Mouse (Mus musculus) monocyte, adult 5-6 weeks (primary cell): ENCODE data around the gene Kcnq5. TPM values are rescaled to one million over a fixed set of nuclear protein-coding genes. Genes with fewer than 3 reads are reported as not detected.

Source experiments
- ATAC-seq: fragments of 153-309, 156-312 bp; replicated peaks from 2 replicates; pipeline ENCODE4 v1.8.0; 2017; ENCODE audit warnings: mild to moderate bottlenecking; ENCODE audit not compliant: low TSS enrichment, insufficient number of reproducible peaks, severe bottlenecking, poor library complexity, low FRiP score
- total RNA-seq: library from RNA; stranded (forward); fragments of 200-1000, 200-491, 200-594 nt; gene quantifications from 3 replicates; pipeline ENCODE4 v1.2.3, GENCODE M21; 2017

Gene Kcnq5
- total RNA-seq, 1 experiment from 2014 or later: 3.0 TPM

DNA sequence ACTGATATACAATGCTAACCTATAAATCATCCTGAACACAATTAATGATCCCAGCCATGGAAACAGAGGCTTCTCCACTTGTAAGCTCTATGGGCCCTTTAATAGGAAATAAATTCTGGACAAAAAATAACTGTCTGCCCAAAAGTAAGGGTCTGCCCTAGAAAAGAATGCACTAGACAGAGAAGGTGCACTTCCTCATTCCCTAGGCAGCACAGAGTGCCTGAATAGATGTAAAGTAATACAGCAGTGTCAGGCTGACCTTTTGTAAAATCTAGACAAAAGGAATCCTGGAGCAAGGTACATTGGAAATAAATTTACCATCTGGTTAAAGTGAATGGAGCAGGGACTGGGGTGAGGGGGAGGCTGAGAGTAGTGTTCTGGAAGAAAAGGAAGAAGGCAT, 417.8 kb downstream of the Kcnq5 start:
- ATAC-seq: no peak

DNA sequence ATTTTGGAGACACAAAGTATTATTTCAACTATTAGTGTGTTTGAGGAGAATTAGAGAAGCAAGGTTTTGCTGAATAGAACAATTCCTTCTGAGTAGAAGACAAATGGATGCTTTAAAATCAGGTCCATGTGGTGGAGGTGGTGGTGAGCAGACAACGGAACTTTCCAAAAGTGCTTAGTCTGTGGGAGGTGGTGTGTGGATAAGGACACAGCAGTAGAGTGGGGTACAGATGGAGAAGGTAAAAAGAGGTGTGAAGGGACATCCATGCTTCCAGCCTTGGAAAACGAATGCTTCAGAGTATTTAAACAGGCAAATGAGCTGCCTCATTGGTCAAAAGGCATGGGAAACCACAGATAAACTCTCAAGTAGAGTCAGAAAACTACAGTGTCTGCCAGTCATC, 422.3 kb downstream of the Kcnq5 start:
- ATAC-seq: no peak

DNA sequence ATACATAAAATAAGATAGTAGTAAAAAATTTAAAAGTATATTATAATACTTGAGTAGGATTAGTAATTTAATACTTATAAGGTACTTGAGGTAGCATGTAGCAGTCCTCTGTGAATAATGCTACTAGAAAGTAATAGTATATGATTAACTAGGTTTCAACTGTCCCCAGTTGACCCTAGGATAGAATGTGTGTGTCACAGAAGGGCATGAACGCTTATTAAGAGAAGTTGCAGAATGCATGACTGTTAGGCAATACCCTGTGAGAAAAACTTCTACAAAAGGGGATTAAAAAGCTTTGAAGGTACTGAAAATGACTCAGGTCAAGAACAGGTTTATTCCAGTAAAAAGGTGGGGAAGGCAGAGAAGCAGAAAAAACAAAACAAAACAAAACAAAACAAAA, 430.9 kb downstream of the Kcnq5 start:
- ATAC-seq: no peak

DNA sequence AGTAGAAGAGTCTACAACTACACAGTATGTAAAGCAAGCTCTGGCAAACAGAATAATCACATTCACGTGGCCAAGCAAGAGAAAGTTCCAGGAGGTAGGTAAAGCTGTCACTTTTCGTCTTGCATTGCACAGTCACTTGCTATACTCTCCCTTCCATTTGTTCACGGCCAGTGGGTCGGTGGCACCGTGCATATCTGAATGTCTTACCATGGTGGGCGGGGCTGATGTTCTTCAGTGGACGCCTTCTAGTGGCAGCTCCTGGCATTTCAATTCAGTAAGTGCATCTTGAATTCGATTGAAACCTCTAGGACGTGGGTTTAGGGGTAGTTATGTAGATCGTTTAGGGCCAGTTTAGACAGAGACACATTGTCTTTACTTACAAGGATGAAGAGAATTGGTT, 439.7 kb downstream of the Kcnq5 start:
- ATAC-seq: no peak

DNA sequence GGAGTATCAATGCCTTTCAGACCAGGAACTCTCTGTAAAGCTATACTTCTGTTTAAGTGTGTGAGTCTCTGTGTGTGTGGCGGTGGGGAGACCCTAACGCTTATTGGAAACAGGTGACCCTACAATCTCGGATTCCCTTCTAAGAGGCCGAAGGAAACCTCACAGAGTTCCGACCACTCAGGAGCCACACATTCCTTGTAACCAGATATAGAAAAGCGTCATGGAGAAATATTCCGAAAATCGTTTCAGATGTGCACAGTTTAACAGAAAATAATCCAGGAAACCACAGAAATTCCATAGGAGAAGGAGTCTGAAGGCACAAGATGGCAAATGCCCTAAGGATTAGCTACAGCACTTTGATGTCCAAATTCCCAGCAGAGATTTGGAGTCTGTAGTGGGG, 440.3 kb downstream of the Kcnq5 start:
- no peak for ATAC-seq

DNA sequence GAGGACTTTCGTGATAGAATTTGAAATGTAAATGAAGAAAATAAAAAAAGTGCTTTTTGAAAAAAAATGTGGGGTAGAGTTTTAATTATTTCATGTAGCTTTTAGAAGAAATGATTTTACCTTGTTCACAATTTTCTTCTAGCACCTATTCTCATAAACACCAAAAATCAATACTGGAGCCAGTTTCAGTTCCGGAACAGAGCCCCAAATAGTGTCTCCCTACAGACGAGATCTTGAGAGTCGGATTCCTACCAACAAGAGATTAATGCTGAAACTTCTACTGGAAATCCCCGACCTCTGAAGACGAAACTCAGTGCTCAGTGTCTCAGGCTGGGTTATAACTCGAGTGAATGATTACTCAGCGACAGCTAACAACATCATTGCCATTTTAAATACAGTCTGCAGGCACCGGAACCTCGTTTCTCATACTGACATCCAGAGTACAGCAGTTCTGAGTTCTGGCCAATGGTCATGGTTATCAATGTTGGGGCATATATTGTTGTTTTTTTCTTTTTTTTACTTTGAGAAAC, 441.6 kb downstream of the Kcnq5 start:
- ATAC-seq: no peak

DNA sequence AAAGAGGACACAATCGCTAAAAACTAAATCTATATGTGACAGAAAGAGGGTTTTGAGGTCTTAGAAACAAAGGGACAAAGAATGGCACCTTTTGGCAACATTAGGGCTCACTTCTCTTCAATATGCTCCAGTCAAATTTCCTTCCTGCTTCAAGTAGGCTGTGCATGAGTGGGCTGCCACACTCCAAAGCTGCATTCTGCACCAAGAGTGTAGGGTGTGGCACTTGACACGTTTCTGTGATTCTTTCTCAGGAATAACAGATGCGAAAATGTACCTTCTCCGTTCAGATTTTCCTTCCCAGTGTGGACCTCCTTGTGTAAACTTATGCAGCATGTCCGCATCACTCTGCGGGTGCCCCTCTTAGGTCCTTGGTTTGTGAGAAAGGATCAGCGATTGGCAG, 455.1 kb downstream of the Kcnq5 start:
- ATAC-seq: no peak

DNA sequence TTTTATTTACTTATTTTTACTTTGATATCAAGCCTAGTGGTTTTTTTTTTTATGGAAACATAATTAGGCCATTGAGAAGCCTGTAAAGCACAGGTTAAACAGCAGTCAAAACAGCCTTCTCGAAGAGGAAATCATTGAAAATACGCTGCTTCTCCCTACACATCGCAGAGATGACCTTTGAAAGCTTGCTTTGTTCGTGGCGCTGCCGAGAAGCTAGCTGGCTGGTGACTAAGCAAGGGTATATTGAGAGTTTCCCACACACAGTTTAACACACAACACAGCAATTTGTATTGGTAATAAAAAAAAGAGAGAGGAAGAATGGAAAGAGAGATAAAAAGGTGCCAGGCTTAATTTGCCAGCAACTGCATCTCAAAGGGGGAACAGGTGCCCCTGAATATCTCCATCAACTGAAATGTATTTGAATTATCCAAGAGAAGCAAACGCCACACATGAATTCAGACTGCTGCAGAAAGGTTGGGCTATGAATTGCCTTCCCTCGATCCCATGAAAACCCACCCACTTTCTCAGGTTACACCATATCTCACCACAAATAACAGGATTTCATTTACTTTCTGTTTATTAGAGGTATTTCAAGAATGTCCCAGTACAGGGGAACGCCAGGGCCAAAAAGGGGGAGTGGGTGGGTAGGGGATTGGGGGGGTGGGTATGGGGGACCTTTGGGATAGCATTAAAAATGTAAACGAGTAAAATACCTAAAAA, 461.8 kb downstream of the Kcnq5 start:
- ATAC-seq: no peak

DNA sequence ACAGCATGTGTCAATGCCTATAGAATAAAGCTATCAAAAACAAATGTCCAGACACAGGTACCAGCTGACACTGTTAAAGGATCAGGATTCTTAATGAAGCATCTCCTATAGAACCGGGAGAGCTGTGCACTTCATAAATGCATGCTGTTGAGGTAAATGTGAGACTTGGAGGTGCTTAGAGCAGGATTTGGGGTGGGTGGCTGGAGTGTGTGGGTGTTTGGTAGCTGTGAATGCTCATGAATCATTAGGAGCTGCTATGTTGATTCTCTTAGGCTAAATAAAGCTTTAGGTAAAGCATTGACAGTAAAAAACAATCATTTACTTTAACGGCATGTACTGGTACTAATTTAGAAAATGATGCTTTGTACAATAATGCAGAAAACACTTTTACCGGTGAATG, 465.4 kb downstream of the Kcnq5 start:
- ATAC-seq: no peak

DNA sequence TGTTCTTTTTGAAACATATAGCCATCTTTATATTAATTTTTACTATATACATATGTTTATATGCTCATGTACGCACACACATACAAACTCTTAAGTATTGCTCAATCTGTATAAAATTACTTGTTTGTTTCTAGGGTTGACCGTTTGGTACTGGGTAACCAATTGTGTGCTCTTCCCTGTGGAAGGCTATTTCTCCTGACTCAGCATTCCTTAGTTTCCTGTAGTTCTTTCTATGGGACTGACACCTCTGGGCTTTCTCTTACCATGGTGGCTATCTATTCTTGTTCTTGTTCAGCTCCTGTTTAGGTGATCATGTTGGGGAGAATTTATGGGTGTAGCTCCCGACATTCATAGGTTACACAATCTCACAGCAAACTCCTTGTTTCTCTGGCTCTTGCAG, 473.1 kb downstream of the Kcnq5 start:
- no peak for ATAC-seq

DNA sequence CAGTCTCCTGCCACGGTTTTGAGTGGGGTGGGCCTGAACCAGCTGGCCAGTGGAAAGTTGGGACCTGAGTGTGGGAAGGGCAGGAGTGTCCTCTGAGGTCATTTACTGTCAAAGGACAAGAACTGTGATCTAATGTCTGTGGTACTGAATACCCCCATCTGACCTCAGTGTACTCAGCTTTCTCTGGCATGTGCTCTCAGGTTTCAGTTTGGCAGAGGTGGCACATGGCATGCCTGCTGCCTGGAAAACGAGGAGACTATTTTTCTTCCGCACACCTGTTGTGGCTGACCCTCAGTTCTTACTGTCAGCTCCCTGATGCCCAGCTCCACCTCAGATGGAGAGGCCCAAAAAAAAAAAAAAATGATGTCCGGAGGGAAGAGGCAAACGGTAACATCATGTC, 475.5 kb downstream of the Kcnq5 start:
- no peak for ATAC-seq

DNA sequence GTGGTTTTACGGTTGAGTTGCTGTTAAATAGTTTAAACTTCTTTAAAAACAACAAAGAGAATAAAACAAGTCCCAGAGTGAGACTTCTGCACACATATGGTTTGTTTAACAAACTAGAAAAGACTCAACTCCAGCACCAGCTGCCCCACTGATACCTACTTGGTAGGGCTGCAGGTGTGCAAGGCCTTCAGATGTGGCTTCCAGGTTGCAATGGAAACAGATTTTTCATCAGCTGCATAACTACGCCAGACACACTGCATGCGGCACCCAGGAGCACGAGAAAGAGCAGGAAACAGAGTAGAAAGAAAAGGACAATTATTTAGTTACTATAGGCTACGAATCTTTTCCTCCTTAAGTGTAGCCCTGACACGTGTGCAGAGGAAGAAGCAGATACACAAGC, 492.4 kb downstream of the Kcnq5 start:
- no peak for ATAC-seq

DNA sequence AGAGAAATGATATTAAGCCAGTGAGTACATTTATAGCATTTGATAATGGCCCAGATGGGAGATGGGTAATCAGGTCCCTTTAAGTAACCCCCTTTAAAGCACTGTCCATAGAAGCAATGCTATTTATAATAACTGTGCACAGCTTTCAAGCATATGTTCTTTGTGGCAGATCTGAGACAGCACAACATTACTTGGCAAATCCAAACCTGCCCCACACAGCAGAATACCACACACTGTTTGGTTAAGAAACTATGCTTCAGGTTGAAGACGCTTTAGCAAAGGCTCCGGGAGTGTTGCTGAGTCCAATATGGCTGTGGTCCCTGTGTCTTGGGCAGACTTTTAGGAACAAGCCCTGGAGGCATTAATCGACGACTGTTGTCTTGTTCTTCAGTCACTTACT, 495.3 kb downstream of the Kcnq5 start:
- ATAC-seq: no peak

DNA sequence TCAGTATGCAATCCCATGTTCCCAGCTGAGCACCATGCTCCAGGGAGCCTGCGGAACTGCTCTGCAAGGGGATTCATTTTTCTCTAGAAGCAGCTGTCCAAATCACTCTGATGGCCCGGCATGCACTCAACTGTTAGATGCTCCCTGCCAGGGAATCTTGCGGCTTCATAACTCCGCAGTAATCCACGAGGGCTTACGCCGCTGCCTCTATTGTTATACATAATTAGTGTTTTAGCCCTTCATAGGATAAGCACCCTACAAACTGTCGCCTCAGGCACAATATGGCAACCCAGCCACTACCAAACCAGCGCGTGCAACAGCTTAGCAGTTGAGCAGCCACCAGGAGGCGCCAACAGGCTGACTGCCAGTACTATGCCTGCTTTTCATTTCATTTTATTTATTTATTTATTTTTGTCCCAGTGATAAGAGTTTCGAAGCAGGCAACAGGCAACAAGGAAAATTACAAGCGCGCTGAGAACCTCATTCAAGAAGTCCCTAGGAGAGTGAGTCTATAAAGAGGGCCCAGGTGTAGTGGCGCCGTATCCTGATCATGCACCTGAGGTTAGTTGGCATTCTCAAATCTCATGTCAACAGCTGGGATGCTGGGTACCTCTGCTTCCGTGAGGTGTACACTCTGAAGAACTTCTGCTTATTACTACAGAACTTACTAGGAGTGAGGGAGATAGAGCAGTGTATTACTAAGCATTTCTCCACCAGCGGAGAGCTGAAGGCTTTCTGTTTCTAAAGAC, 500.6 kb downstream of the Kcnq5 start:
- ATAC-seq: no peak

DNA sequence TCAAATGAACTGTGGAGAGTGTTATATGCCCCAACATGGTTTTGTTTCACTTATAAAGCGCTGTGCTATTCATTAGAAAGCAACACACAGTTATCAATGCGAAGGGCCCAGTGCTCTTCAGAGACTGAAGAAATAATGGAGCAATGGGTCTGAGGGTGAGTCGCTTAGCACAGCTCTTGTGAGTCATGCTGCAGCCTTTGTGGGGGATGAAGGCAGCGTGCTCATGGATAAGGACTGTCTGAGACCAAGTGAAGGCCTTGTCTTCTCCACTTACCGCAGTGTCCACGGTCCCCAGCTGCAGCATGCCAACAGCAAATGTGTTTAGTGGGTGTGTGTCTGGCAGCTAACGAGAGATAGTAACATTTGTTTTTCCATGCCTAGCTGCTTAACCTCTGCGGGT, 503.2 kb downstream of the Kcnq5 start:
- no peak for ATAC-seq

DNA sequence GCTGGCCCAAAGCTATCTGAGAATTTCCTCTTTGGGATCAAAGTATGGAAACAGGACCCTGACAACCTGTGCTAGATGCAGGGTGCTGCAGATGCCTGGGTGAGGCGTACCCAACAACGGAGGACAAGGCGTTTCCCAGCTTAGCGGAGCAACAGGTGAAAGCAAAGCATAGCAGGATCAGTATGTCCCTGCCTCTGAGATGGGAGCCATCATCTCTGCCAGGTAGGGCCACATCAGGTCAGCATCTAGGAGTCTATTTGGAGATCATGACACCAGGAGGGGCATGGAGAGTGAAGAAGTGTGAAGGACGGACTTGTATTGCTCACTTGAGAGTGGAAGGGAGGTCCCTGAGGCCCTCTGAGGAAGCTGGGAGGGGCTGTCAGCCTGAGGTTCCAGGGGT, 505.8 kb downstream of the Kcnq5 start:
- ATAC-seq: no peak

DNA sequence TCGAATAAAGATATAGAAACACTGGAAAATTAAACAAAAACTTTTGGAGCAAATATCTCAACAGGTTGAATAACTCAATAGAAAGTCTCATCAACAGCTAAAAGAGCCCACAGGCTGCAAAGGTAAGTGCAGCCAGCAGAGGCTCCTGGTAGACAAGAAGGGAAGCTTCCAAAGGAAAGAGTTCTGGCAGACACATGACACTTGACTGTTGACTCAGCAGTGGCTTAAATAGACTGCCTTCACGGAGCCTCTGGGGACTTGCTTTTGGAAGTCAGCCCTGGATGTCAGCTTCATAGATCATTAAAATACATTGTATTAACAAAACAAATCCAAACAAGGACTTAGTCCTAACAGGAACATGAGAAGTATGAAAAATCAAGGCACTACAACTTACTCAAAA, 513.5 kb downstream of the Kcnq5 start:
- no peak for ATAC-seq

DNA sequence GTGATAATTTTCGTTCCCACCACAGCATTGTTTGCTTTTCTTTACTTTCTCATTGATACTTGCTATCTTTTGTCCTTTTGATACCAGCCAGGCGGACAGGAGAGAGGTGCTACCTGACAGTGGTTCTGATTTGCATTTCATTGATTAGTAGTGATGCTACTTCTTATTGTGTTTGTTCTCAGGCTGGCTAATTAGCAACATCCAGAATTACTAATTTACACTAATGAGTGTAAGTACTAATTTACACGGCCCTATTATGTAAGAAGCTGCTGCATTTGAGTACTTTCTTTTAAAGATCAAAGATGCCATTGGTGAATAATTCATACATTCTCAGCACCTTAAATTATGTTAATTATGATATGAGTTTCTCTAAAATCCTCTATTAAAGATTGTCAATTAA, 525.0 kb downstream of the Kcnq5 start:
- ATAC-seq: no peak

DNA sequence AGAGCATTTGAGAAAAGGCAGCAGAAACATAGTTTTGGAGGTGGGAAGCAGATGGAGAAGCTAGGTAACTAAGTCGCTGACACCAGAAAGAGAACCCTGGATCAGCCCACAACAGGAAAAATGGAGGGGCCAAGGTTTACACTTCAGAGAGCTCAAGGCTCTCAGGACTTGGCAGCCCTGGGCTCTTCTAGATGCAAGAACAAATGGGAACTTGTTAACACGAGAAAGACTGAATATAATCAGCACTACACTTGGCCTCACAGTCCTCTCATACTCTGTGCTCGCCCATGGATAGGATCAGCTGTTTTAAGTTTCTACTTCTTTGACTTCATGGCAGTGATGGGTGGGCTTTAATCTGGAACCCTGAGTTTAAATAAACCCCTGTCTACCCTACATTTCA, 526.9 kb downstream of the Kcnq5 start:
- no peak for ATAC-seq

DNA sequence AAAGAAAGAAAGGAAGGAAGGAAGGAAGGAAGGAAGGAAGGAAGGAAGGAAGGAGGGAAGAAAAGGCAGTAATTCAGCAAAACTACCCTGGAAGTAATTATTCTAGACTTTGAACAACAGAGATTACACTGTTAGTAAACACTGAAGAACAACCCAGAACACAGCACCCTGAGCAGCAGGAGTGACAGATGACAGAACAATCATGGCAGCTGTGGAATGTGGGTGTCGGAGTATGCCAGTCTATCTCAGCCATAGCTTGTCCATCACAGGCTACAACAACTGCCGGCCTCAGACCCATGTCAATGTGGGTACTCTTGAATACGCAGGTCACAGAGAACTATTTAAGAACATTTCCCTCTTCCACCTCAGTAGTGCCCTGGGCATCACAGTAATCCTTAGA, 530.1 kb downstream of the Kcnq5 start:
- no peak for ATAC-seq
